Mouse (Mus musculus) cortical plate, adult 2 months (tissue): ENCODE measurements around the gene Cacna2d2. TPM values are rescaled to one million over a fixed set of nuclear protein-coding genes. Genes with fewer than 3 reads are reported as not detected.

ENCODE experiments used
- H3K27ac ChIP-seq: fragments of 200-500 bp; 2 replicates; pipeline ENCODE4 v1.5.1; 2012; ENCODE audit warnings: low read length, control low read depth, inconsistent platforms; ENCODE audit not compliant: insufficient read depth
- H3K4me1 ChIP-seq: fragments of 200-500 bp; 2 replicates; pipeline ENCODE4 v1.6.1; 2011; ENCODE audit warnings: low read length; ENCODE audit not compliant: control insufficient read depth, insufficient read depth
- H3K4me3 ChIP-seq: fragments of 200-500 bp; 2 replicates; pipeline ENCODE4 v1.5.1; 2011; ENCODE audit warnings: mild to moderate bottlenecking, low read length, control low read depth; ENCODE audit not compliant: insufficient read depth
- CTCF ChIP-seq: fragments of 200-500 bp; IDR thresholded peaks from 2 replicates; pipeline ENCODE4 v1.5.1; 2011; ENCODE audit warnings: mild to moderate bottlenecking, control low read depth, low read length; ENCODE audit not compliant: insufficient read depth; ENCODE audit errors: extremely low read depth
- POLR2A ChIP-seq: fragments of 200-500 bp; IDR thresholded peaks from 2 replicates; pipeline ENCODE4 v1.6.1; 2011; ENCODE audit warnings: mild to moderate bottlenecking, low read length, control low read depth; ENCODE audit not compliant: insufficient read depth; ENCODE audit errors: extremely low read depth
- polyA plus RNA-seq: library from polyadenylated mRNA; depleted of rRNA; stranded (reverse); fragments of >200 nt; gene quantifications from 2 replicates; pipeline ENCODE4 v1.2.3, GENCODE M21; 2012

The Cacna2d2 gene
- polyA plus RNA-seq, 1 experiment = 32.9 TPM

GRCm38 (mm10) chr9:107526198-107527026 lies 127.0 kb downstream of the Cacna2d2 start:
- no peak overlapping the region for H3K27ac ChIP-seq
- TF ChIP-seq CTCF (no peak), POLR2A (peak; percentile 42; the same call in 1 of the 2 replicates)
- H3K4me1 ChIP-seq = no peaks in the 10 kb centered on the region
- H3K4me3 ChIP-seq = peak overlapping the region; percentile 26

DNA sequence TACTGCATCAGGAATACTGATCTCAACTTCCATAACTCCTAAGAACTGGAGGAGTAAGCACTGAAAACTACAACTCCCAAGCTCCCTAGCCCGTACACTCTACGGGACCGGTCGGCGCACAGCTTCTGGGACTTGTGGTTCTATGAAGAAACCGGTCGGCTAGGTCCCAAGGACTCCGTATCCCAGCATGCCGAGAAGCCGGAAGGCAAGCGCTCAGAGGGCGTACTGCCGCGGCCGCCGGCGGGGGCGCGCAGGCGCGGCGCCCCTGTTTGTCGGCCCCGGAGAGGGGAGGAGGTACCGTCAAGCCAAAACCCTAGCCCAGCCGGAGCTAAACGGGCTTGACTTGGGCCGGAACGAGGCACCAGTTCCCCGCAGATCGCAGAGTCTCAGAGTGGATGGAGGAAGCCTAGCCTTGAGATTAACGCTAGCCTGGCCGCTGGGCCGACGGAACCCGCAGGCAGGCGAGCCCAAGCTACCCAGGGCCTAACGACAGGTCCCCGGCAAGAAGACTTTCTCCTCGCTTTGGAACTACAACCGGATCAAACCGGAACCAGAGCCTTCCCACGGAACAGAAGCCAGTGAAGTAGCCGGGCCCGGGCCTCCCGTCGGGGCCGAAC lies 134.5 kb downstream of the Cacna2d2 start, which contains the start of gene Tmem115:
Gene Tmem115 (plus strand): TSS at position 155 of the 617 bp plus-strand sequence.
- no peak for TF ChIP-seq CTCF
- peak; percentile 81 for TF ChIP-seq POLR2A
- H3K4me1 ChIP-seq = peaks cover 6% of the 10 kb centered on the region

DNA sequence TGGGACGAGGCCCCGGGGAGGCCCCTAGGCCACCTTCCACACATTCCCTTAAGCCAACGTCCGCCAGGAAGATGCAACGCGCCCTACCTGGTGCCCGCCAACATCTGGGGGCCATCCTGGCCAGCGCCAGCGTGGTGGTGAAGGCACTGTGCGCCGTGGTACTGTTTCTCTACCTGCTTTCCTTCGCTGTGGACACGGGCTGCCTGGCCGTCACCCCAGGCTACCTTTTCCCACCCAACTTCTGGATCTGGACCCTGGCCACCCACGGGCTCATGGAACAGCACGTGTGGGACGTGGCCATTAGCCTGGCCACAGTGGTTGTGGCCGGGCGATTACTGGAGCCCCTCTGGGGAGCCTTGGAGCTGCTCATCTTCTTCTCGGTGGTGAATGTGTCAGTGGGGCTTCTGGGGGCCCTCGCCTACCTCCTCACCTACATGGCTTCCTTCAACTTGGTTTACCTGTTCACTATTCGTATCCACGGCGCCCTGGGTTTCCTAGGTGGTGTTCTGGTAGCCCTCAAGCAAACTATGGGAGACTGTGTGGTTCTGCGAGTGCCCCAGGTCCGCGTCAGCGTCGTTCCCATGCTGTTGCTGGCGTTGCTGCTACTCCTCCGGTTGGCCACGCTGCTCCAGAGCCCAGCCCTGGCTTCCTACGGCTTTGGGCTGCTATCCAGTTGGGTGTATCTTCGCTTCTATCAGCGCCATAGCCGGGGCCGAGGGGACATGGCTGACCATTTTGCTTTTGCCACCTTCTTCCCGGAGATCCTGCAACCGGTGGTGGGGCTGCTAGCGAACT lies 135.2 kb downstream of the Cacna2d2 start:
- Histone ChIP-seq H3K4me1 (peaks cover 6% of the 10 kb centered on the region), H3K4me3 (peak overlapping the region; percentile 60)
- TF ChIP-seq POLR2A (no peak), CTCF (no peak)

More for the DNA sequence above, 134.5 kb downstream of the Cacna2d2 start, which contains the start of gene Tmem115:
- H3K4me3 ChIP-seq = peak within 1 kb of the TSS; percentile 60
- H3K27ac ChIP-seq = peak within 1 kb of the TSS; percentile 41; the same call in 1 of the 2 replicates

GRCm38 (mm10) chr9:107538231-107538630 lies 138.8 kb downstream of the Cacna2d2 start:
- Histone ChIP-seq H3K27ac (no peak overlapping the region), H3K4me1 (peaks cover 6% of the 10 kb centered on the region), H3K4me3 (no peak overlapping the region)
- TF ChIP-seq POLR2A (no peak), CTCF (no peak)

More for the DNA sequence above, 135.2 kb downstream of the Cacna2d2 start:
- no peak overlapping the region for H3K27ac ChIP-seq

GRCm38 (mm10) chr9:107538711-107539110 lies 139.3 kb downstream of the Cacna2d2 start:
- no peak overlapping the region for H3K4me3 ChIP-seq
- H3K4me1 ChIP-seq = peaks cover 6% of the 10 kb centered on the region
- H3K27ac ChIP-seq = no peak overlapping the region
- no peak for TF ChIP-seq CTCF
- TF ChIP-seq POLR2A = no peak

- TF ChIP-seq POLR2A (no peak; the same call in 1 of the 2 replicates), CTCF (no peak)
- Histone ChIP-seq H3K4me3 (no peak overlapping the region), H3K4me1 (peaks cover 6% of the 10 kb centered on the region), H3K27ac (no peak overlapping the region)
Measured at GRCm38 (mm10) chr9:107539940-107540339, 140.5 kb downstream of the Cacna2d2 start.

DNA sequence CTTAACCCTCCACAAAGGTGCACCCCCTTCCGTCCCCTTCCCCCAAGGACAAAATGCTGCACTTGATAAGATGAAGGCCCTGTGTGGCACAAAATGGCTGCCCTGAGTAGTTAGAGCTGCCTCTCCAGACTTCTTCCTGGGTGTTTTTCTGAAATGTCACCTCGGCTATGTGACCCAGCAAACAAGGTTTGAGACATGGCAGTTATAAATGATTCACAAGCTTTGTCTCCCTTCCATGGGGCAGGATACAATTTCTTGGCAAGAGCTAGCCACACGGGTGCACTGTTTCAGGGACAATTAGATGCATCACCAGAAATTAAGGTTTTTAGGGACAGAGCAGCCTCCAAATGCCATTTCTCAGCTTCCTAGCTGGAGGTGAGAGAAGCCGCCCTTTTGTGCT lies 141.0 kb downstream of the Cacna2d2 start:
- no peak overlapping the region for H3K27ac ChIP-seq
- TF ChIP-seq CTCF = no peak
- TF ChIP-seq POLR2A = no peak
- peaks cover 6% of the 10 kb centered on the region for H3K4me1 ChIP-seq
- H3K4me3 ChIP-seq = no peak overlapping the region

- Histone ChIP-seq H3K27ac (no peak overlapping the region), H3K4me3 (peak overlapping the region; percentile 51), H3K4me1 (peaks cover 4% of the 10 kb centered on the region)
- TF ChIP-seq POLR2A (no peak), CTCF (no peak)
Measured at GRCm38 (mm10) chr9:107541005-107541404, 141.6 kb downstream of the Cacna2d2 start.

GRCm38 (mm10) chr9:107541474-107542351 lies 142.3 kb downstream of the Cacna2d2 start, which contains the start of the genes Cyb561d2 and Nprl2:
Gene Cyb561d2 (minus strand): TSS chr9:107542193.
Gene Nprl2 (plus strand): TSS chr9:107542226.
- peak within 1 kb of the TSS; percentile 51 for H3K4me3 ChIP-seq
- TF ChIP-seq CTCF (no peak), POLR2A (peak; percentile 70; the same call in 1 of the 2 replicates)
- H3K4me1 ChIP-seq = peaks cover under 1% of the 10 kb centered on the region
- no peak within 1 kb of the TSS for H3K27ac ChIP-seq
